Mouse (Mus musculus): ENCODE data around the gene Atg7. TPM values are rescaled to one million over a fixed set of nuclear protein-coding genes. Genes with fewer than 3 reads are reported as not detected.

Gene Atg7
- polyA plus RNA-seq, 1 experiment from 2014 or later = 19.0 TPM

DNA sequence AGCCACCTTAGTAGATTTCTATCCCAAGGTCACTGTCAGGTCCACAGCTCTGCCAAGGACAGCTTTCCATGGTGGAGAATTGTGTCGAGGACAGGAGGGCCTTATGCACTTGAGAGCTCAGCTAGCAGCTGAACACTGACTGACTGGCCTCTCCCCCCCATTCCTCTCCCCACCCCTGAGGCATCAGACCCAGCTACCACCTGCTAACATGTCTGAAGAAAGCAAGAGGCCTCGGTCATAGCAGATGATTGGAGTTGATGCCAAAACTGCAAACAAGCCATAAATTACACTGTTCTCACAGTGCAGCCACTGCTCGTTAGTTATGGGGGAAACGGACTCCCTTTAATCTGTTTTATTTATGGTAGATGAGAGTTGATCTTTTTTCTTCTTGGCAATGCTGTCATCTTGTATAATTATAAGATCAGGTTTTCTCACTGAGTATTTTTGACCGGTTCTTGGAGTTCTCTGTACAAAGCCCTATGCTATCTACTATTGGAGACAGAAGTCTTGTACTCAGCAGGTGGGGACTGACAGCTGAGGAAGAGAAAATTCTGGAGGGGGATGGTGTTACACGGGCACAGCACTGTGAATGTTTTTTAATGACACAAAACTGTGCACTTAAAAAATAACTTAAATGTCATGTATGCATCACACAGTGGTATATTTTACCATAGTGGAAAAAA lies 171.4 kb downstream of the Atg7 start:
- ATAC-seq (ENCODE audit: low FRiP score) = no peak

DNA sequence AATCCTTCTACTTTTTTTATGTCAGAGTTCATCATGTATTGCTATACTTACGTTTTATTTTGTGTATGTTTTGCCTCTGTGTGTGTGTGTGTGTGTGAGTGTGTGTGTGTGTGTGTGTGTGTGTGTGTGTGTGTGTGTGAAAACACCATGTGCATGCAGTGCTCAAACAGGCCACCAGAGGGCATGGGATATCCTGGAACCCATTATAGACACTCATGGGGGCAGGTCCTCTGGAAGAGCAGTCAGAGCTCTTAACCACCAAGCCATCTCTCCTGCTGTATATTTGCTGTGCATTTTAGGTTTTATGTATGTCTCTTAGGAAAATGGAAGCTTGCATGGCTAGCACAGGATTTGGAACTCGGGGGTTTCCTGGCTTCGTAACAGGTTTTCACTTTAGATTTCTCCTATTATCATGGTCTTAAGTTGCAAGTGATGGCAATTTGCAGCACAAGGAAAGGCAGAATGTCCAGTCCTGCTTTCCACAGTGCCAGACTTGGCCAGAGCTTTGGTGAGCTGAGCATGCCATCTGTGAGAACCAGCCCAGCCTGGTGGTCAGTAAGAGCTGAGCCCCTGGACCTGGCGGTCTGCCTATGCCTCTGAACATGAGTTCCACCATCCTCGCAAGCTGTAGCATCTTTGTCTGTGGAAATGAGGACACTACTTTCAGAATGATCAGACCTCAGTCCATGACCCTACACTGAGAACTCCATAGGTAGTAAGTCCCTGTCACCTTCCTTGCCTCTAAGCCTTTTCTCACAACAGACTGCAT lies 172.2 kb downstream of the Atg7 start:
- Histone ChIP-seq H3K9me3 (replicated peaks) (no peaks in the 10 kb centered on the region), H3K4me1 (peaks cover 9% of the 10 kb centered on the region; the same call in 1 of the 2 replicates), H3K4me3 (no peak overlapping the region), H3K4me2 (replicated peaks) (no peak overlapping the region), H3K36me3 (no peaks in the 10 kb centered on the region), H3K27me3 (no peaks in the 10 kb centered on the region), H3K27ac (no peak overlapping the region), H3K9ac (no peak overlapping the region)
- WGBS = 93% methylated on average over 5 of the region's 5 CpGs
- no peak for ATAC-seq (ENCODE audit: low FRiP score)

More for the DNA sequence above, 171.4 kb downstream of the Atg7 start:
- WGBS = 79% methylated on average over 6 of the region's 6 CpGs
- H3K27me3 ChIP-seq = no peaks in the 10 kb centered on the region
- H3K9ac ChIP-seq = no peak overlapping the region
- peaks cover 7% of the 10 kb centered on the region; the same call in 1 of the 2 replicates for H3K4me1 ChIP-seq
- no peak overlapping the region for H3K4me2 ChIP-seq (replicated peaks)
- H3K9me3 ChIP-seq (replicated peaks) = no peaks in the 10 kb centered on the region
- no peak overlapping the region for H3K4me3 ChIP-seq
- no peak overlapping the region for H3K27ac ChIP-seq
- H3K36me3 ChIP-seq = no peaks in the 10 kb centered on the region

DNA sequence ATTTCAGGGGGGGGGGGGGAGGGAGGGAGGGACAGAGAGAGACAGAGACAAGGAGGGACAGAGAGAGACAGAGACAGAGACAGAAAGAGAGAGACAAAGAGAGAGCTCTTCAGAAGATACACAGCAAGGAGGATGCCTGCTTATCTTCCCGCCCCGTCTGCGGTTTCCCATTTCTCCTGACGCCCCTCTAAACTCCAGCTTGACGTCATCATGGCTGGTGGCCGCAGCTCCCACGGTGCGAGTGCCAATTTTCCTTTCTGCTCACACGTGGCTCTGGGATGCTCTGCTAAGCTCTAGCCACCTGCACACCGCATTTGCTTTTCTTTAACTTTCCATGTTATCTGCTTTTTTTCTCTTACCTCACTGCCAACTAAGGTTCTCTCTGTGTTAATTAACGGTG lies 175.1 kb downstream of the Atg7 start:
- Histone ChIP-seq H3K4me1 (peaks cover 13% of the 10 kb centered on the region), H3K4me2 (replicated peaks) (no peak overlapping the region), H3K4me3 (no peak overlapping the region), H3K36me3 (no peaks in the 10 kb centered on the region), H3K9ac (no peak overlapping the region), H3K9me3 (replicated peaks) (no peaks in the 10 kb centered on the region), H3K27me3 (no peaks in the 10 kb centered on the region), H3K27ac (no peak overlapping the region)
- ATAC-seq (ENCODE audit: low FRiP score) = no peak
- 60% methylated on average over 11 of the region's 11 CpGs for WGBS

DNA sequence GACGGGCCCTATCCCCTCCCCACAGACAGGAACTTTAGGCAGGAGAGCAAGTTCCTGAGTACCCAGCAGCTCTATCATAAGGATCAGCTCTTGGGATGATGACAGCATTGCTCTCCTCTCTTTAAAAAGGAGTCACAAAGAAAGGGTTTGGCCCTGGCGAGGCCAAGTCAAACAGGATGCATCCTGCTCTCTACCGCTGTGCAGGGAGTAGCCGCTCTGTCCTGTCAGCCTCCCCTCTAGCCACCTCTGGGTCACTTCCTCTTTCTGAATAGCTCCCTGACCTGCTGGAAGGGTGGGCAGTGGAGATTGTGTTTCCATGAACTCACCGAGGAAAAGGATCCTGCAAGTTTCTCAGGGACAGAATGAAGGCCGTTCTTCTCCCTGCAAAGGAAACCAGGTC lies 175.6 kb downstream of the Atg7 start:
- no peaks in the 10 kb centered on the region for H3K36me3 ChIP-seq
- no peak overlapping the region for H3K4me2 ChIP-seq (replicated peaks)
- no peak overlapping the region for H3K9ac ChIP-seq
- no peaks in the 10 kb centered on the region for H3K9me3 ChIP-seq (replicated peaks)
- WGBS = 48% methylated on average over 6 of the region's 6 CpGs
- H3K27me3 ChIP-seq = no peaks in the 10 kb centered on the region
- H3K27ac ChIP-seq = no peak overlapping the region
- peaks cover 13% of the 10 kb centered on the region for H3K4me1 ChIP-seq
- no peak overlapping the region for H3K4me3 ChIP-seq
- no peak for ATAC-seq (ENCODE audit: low FRiP score)

DNA sequence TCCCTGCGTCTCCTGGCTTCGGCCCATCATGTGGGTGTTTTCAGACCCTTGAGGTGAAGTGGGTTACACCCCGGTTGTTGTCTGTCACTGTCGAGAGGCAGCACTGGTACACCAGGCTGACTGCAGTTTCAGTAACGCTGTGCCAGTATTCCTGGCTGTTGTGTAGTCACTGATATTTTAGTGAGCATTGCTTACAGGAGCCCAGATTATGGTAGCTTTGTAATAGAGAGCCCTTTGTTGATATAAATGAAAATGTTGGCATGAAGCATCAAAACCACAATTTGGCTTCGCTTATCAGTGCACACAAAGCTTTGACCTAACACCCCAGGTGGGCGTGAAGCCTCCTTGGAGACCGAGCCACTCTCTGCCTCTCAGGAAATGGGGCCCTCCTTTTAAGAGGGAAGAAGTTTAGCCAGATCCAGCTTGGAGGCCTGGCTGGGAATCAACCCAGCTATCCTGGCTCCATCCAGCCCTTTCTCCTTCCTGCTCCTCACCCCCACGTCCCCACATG lies 177.1 kb downstream of the Atg7 start:
- no peak overlapping the region for H3K4me2 ChIP-seq (replicated peaks)
- H3K4me3 ChIP-seq = no peak overlapping the region
- peaks cover 13% of the 10 kb centered on the region for H3K4me1 ChIP-seq
- H3K9me3 ChIP-seq (replicated peaks) = no peaks in the 10 kb centered on the region
- ATAC-seq (ENCODE audit: low FRiP score) = no peak
- H3K27ac ChIP-seq = 0 out of 2 replicates have a peak overlapping the region, but pooled peaks have one; percentile 1
- H3K36me3 ChIP-seq = no peaks in the 10 kb centered on the region
- no peaks in the 10 kb centered on the region for H3K27me3 ChIP-seq
- no peak overlapping the region for H3K9ac ChIP-seq
- 61% methylated on average over 9 of the region's 9 CpGs for WGBS

DNA sequence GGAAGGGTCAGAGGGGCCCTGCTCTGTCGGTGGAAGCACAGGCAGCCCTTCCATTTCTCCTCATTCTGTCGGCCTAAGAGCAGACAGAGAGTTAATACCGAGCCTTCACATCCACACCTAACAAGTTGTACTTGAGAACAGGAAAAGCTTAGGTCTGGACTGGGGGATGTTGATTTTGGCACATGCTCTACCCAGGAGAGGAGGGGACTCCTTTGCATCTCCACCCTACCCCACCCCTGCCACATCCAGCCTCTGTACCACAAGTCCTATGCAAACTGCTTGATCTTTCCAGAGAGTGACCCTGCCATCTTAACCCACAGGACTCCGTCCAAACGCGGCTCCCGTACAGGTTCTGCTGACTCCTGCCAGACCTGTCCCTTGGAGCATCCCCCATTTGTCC lies 178.7 kb downstream of the Atg7 start:
- Histone ChIP-seq H3K9me3 (replicated peaks) (no peaks in the 10 kb centered on the region), H3K4me2 (replicated peaks) (no peak overlapping the region), H3K27me3 (no peaks in the 10 kb centered on the region), H3K27ac (no peak overlapping the region), H3K4me3 (no peak overlapping the region), H3K36me3 (no peaks in the 10 kb centered on the region), H3K9ac (no peak overlapping the region), H3K4me1 (peaks cover 13% of the 10 kb centered on the region)
- 88% methylated on average over 7 of the region's 7 CpGs for WGBS
- ATAC-seq (ENCODE audit: low FRiP score) = no peak

DNA sequence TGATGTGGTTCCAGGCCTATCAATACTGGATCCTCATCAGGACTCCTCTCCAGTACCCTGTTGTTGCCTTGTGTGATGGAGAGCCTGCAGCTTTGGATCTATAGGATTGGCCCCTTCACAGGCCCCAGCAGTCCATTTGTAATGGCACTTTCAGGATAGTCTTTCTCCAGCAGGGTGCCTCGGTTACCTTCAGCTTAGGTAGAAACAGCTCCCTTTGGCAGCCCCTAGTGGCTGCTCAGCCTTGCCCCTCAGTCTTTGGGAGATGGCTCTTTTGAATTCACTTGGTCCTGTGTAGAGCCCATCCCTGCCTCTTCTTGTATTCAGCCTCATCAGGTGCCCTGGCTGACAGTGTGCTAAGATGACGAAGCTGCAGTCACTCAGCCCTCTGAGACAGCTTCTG lies 184.0 kb downstream of the Atg7 start:
- 74% methylated on average over 2 of the region's 2 CpGs for WGBS
- no peak for ATAC-seq (ENCODE audit: low FRiP score)
- H3K4me3 ChIP-seq = no peak overlapping the region
- H3K4me1 ChIP-seq = no peaks in the 10 kb centered on the region
- no peak overlapping the region for H3K4me2 ChIP-seq (replicated peaks)
- no peaks in the 10 kb centered on the region for H3K9me3 ChIP-seq (replicated peaks)
- H3K27me3 ChIP-seq = no peaks in the 10 kb centered on the region
- no peaks in the 10 kb centered on the region for H3K36me3 ChIP-seq
- H3K27ac ChIP-seq = no peak overlapping the region
- H3K9ac ChIP-seq = no peak overlapping the region

DNA sequence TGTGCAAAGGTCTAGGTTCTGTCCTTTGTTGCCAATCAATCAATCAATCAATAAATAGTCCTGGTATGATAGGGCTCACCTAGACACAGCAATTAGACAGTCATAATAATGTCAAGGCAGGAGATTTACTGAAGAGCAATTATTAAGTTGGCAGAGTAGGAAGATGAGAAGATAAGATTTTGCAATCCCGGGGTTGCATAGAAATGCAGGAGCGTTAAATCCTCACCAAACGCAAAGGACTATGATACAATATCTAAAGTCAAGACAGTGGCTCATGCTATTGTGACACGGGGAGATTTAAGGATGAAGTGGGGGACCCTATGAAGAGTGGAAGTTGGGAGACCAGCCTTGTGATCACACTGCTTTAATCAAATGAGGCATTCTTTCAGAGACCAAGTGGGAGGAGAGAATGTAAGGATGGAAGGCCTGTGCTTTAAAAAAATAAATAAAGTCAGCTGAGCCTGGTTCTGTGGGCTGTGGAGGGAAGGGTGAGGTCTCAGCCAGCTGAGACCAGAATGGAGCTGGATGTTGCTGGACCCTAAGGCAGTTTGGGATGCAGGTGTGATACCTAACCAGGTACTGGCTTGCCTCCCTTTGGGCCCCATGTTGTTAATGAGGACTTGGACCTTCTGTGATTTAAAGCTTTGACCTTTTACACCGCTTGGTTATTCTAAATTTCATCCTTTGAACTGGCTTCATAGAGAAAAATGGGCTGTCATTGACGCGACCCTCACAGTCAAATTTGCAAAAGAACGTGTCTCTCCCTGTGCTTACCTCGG lies 187.0 kb downstream of the Atg7 start:
- H3K4me2 ChIP-seq (replicated peaks) = no peak overlapping the region
- no peaks in the 10 kb centered on the region for H3K27me3 ChIP-seq
- peaks cover 21% of the 10 kb centered on the region; the same call in 1 of the 2 replicates for H3K4me1 ChIP-seq
- H3K9ac ChIP-seq = no peak overlapping the region
- H3K27ac ChIP-seq = no peak overlapping the region
- no peak for ATAC-seq (ENCODE audit: low FRiP score)
- no peaks in the 10 kb centered on the region for H3K9me3 ChIP-seq (replicated peaks)
- H3K36me3 ChIP-seq = no peaks in the 10 kb centered on the region
- H3K4me3 ChIP-seq = no peak overlapping the region
- WGBS = 88% methylated on average over 9 of the region's 9 CpGs

DNA sequence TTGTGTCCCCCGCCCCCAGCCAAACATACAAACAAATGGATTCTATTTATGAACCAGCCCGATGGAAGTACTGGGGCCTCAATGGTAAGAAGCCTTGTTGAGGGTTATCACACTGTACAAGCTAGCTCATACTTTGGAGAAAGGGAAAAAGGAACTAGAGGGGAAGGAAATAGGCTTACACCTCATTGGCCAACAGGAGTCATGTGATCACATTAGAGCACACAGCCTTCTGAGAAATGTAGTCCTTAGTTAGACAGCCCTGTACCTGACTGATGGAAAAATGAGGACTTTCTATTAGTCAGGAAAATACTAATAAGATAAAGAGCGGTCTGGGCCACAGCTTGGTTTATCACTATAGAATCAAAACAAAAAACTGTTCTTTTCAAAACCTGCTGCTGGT lies 188.9 kb downstream of the Atg7 start:
- Histone ChIP-seq H3K4me3 (no peak overlapping the region), H3K4me2 (replicated peaks) (no peak overlapping the region), H3K4me1 (peaks cover 21% of the 10 kb centered on the region; the same call in 1 of the 2 replicates), H3K27me3 (no peaks in the 10 kb centered on the region), H3K9me3 (replicated peaks) (no peaks in the 10 kb centered on the region), H3K36me3 (no peaks in the 10 kb centered on the region), H3K9ac (no peak overlapping the region), H3K27ac (no peak overlapping the region)
- WGBS = 95% methylated on average over 3 of the region's 3 CpGs
- ATAC-seq (ENCODE audit: low FRiP score) = no peak

DNA sequence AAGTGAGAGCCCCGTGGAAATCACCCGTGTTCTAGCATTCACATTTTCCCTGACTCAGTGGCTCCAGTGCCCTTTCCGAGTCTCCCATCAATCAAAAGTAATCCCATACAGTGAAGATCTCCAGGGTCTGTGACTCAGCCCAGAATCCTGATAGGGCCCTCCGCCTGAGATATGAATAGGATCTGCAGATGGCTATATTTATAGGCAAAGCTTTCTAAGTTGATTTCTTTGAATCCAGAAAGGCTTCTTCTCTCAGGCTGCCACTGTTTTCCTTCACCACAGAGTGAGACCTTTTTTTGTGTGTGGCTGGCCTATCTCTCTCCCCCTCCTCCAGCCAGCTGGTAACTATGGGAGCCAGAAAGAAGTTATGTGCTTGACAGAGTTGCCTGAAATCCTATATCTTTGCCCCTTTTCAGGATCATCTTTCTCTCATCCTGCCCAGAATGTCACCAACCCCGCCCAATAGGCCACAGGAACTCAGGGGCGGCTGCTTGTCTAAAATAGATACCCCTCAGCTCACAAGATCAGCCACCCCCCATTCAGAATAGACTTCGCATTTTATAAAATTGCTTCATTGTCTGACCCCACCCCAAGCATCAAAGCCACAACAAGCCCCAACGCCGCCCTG lies 190.3 kb downstream of the Atg7 start:
- no peak overlapping the region; the same call in 1 of the 2 replicates for H3K27ac ChIP-seq
- no peaks in the 10 kb centered on the region for H3K27me3 ChIP-seq
- no peak overlapping the region for H3K4me3 ChIP-seq
- no peak overlapping the region for H3K4me2 ChIP-seq (replicated peaks)
- no peaks in the 10 kb centered on the region for H3K36me3 ChIP-seq
- H3K9ac ChIP-seq = no peak overlapping the region
- 0 out of 2 replicates have a peak, but pooled peaks cover 2% of the 10 kb centered on the region for H3K9me3 ChIP-seq (replicated peaks)
- no peak for ATAC-seq (ENCODE audit: low FRiP score)
- 64% methylated on average over 9 of the region's 9 CpGs for WGBS
- H3K4me1 ChIP-seq = peaks cover 21% of the 10 kb centered on the region; the same call in 1 of the 2 replicates

DNA sequence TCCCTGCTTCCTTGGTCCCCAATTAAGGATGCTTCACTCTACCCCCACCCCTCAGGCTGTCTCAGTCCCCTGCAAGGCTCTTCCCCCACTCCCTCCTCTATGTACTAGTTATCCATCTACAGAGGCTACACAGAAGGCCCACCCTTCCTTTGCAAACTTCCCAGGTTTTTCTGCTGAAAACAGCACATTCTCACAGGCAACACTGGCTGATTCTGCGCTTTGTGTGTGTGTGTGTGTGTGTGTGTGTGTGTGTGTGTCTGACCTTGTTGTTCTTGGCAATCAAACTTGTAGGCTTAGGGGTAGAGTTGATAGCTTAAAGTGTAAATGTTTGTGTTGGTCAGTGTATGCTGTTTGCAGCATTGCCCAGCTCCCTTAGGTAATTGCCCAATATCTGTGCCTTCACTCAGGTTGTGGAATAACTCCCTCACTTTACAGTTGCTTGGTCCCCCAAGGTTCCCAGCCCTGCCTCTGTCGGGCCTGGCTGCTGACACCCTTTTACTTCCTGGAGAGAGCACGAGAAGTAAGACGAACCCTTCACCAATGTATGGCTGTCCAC lies 191.0 kb downstream of the Atg7 start:
- Histone ChIP-seq H3K27ac (no peak overlapping the region), H3K36me3 (no peaks in the 10 kb centered on the region), H3K9ac (no peak overlapping the region), H3K4me1 (peaks cover 21% of the 10 kb centered on the region; the same call in 1 of the 2 replicates), H3K9me3 (replicated peaks) (0 out of 2 replicates have a peak, but pooled peaks cover 5% of the 10 kb centered on the region), H3K4me3 (no peak overlapping the region), H3K27me3 (no peaks in the 10 kb centered on the region), H3K4me2 (replicated peaks) (no peak overlapping the region)
- ATAC-seq (ENCODE audit: low FRiP score) = no peak
- 65% methylated on average over 4 of the region's 4 CpGs for WGBS

Data from hindbrain, embryonic 12.5 days (tissue).